Mouse (Mus musculus) neutrophil, adult 5-6 weeks (primary cell): ENCODE data around the gene Trem1. TPM values are rescaled to one million over a fixed set of nuclear protein-coding genes. Genes with fewer than 3 reads are reported as not detected.

Source experiments
- total RNA-seq: library from RNA; stranded (forward); fragments of 200-1000 nt; gene quantifications from 2 replicates; pipeline ENCODE4 v1.2.3, GENCODE M21; 2017

Gene Trem1
- total RNA-seq, 1 experiment from 2014 or later: 173 TPM

Other genes with a start within 250 kb of the Trem1 start
- gene 1700122O11Rik, start 194.5 kb upstream of the Trem1 start, total RNA-seq: not detected in 2 replicates
- not detected in 2 replicates for gene 1700067P10Rik, start 143.4 kb upstream of the Trem1 start, total RNA-seq
- gene 9830107B12Rik, start 86.5 kb upstream of the Trem1 start, total RNA-seq: 31.7 and 33.5 TPM in 2 replicates
- 129 and 143 TPM in 2 replicates for gene A530064D06Rik, start 65.5 kb upstream of the Trem1 start, total RNA-seq
- 140 and 149 TPM in 2 replicates for gene Trem3, start 15.0 kb downstream of the Trem1 start, total RNA-seq
- 47.1 and 49.0 TPM in 2 replicates for gene Treml4, start 31.5 kb downstream of the Trem1 start, total RNA-seq
- 145 and 151 TPM in 2 replicates for gene Treml2, start 66.7 kb downstream of the Trem1 start, total RNA-seq
- gene B430306N03Rik, start 83.4 kb downstream of the Trem1 start, total RNA-seq: 99.2 and 102 TPM in 2 replicates
- 2.6 and 3.7 TPM in 2 replicates for gene Trem2, start 113.6 kb downstream of the Trem1 start, total RNA-seq
- gene Treml1, start 127.1 kb downstream of the Trem1 start, total RNA-seq: 7.0 and 9.8 TPM in 2 replicates
- 47.7 and 55.0 TPM in 2 replicates for gene Nfya, start 177.1 kb downstream of the Trem1 start, total RNA-seq
- gene Oard1, start 177.2 kb downstream of the Trem1 start, total RNA-seq: 92.3 and 97.1 TPM in 2 replicates
- gene Apobec2, start 200.2 kb downstream of the Trem1 start, total RNA-seq: not detected in 2 replicates
- 2.5 and 3.8 TPM in 2 replicates for gene Tspo2, start 218.8 kb downstream of the Trem1 start, total RNA-seq
- 5.2 and 11.3 TPM in 2 replicates for gene Unc5cl, start 222.1 kb downstream of the Trem1 start, total RNA-seq